25 mouse cellular contexts compared by ENCODE assay signal in the genomic region with DNA sequence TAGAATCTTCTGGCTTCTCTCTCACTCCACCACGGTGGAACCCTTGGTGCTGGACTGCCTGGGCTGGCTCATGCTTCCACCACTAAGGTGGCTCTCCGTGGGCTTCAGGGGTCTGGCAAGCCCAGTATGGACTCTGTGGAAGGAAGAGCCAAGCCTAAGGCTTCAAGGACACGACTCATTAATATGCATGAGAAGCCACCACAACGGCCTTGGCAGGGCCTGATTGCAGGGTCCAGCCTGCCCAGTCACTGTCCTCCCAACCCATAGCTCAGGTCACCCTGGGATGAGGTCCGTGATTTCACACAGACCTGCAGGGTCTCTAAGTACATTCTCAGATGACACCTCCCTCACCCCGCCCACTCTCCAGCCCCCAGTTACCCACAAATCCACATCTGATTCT. TPM values are rescaled to one million over a fixed set of nuclear protein-coding genes. Genes with fewer than 3 reads are reported as not detected.
A peak's percentile ranks its signal among the peaks of the same experiment; 100 is the strongest.
DNase-seq lines count a peak whose midpoint lies in the region; ATAC-seq and TF ChIP-seq lines count a peak whose summit lies in the region.
"Had no signal": no experiment of that assay in that cellular context is flagged by ENCODE, and none has a peak within 500 bp of the region (broad histone marks: within the 10 kb centered on the region; RNA-seq: fewer than 3 reads in every experiment).

No protein-coding gene starts in this region.

- no peak overlapping the region for H3K4me3 ChIP-seq in cerebellum, adult 2 months (replicated peaks; ENCODE audit: insufficient read depth, low read depth, low read length)
- no peak overlapping the region for H3K4me3 ChIP-seq in midbrain, embryonic 14.5 days (replicated peaks; ENCODE audit: low read depth, low read length)
- no peak overlapping the region for H3K4me3 ChIP-seq in midbrain, embryonic 15.5 days
- H3K4me3 ChIP-seq: embryonic facial prominence, embryonic 12.5 days; embryonic facial prominence, embryonic 15.5 days; gastrocnemius, adult 2 months had no signal

- DNase-seq in adrenal gland, adult 2 months: peak; percentile 54
- DNase-seq in adrenal gland, postnatal 10 days: no peak
- no peak for DNase-seq in cerebellum, adult 2 months
- DNase-seq in cerebellum, postnatal 10 days: no peak
- DNase-seq in midbrain, embryonic 14.5 days: no peak
- DNase-seq in retina, embryonic 14.5 days (ENCODE audit: low spot score): no peak
- DNase-seq: B cell, adult 2 months; cerebellum, adult 11-12 months; cerebellum, adult 9-10 months; forebrain, postnatal 0 days; gastrocnemius, adult 2 months; gastrocnemius, postnatal 14 days; heart, adult 11 months had no signal

- peaks cover 70% of the 10 kb centered on the region for H3K4me1 ChIP-seq in cerebellum, adult 2 months (ENCODE audit: control insufficient read depth, insufficient read depth, low read length)
- 0 out of 2 replicates have a peak, but pooled peaks cover 6% of the 10 kb centered on the region for H3K4me1 ChIP-seq in midbrain, embryonic 14.5 days (ENCODE audit: control insufficient read depth, insufficient read depth, low read length)
- peaks cover 17% of the 10 kb centered on the region for H3K4me1 ChIP-seq in midbrain, embryonic 15.5 days

- no peak for TF ChIP-seq CTCF in cerebellum, adult 2 months (IDR thresholded peaks at IDR 0.05; ENCODE audit: borderline replicate concordance, insufficient read depth, low read depth, low read length)

- 33% methylated on average over 6 of the region's 6 CpGs for WGBS in cerebellum, adult 2 months
- 51% methylated on average over 6 of the region's 6 CpGs for WGBS in midbrain, embryonic 14.5 days
- WGBS in midbrain, embryonic 15.5 days: 56% methylated on average over 6 of the region's 6 CpGs

- ATAC-seq in midbrain, embryonic 14.5 days (ENCODE audit: low FRiP score, low TSS enrichment): no peak
- no peak for ATAC-seq in midbrain, embryonic 15.5 days (replicated peaks)
- ATAC-seq: forebrain, embryonic 14.5 days; forebrain, postnatal 0 days; hindbrain, postnatal 0 days; inflammation-experienced regulatory T-cells, adult 6 months; intestine, embryonic 16.5 days; Patski had no signal

- H3K9ac ChIP-seq in midbrain, embryonic 14.5 days (replicated peaks; ENCODE audit: low read length): 0 out of 2 replicates have a peak overlapping the region, but pooled peaks have one; percentile 20
- H3K9ac ChIP-seq in midbrain, embryonic 15.5 days: no peak overlapping the region
- H3K9ac ChIP-seq: embryonic facial prominence, embryonic 12.5 days; embryonic facial prominence, embryonic 15.5 days; forebrain, postnatal 0 days had no signal

- no peaks in the 10 kb centered on the region for H3K27me3 ChIP-seq in cerebellum, adult 2 months (ENCODE audit: control insufficient read depth, insufficient read depth, low read length)
- H3K27me3 ChIP-seq in midbrain, embryonic 14.5 days (ENCODE audit: control insufficient read depth, insufficient read depth, low read length): peaks cover 38% of the 10 kb centered on the region
- H3K27me3 ChIP-seq in midbrain, embryonic 15.5 days (replicated peaks): peaks cover 38% of the 10 kb centered on the region

- peak overlapping the region; percentile 29 for H3K27ac ChIP-seq in cerebellum, adult 2 months (ENCODE audit: insufficient read depth, low read length)
- H3K27ac ChIP-seq in midbrain, embryonic 14.5 days (replicated peaks; ENCODE audit: low read depth, low read length): no peak overlapping the region
- no peak overlapping the region for H3K27ac ChIP-seq in midbrain, embryonic 15.5 days
- H3K27ac ChIP-seq: embryonic facial prominence, embryonic 12.5 days; embryonic facial prominence, embryonic 15.5 days; hindbrain, embryonic 14.5 days; hindbrain, postnatal 0 days had no signal

- no peak overlapping the region for H3K4me2 ChIP-seq in midbrain, embryonic 14.5 days (ENCODE audit: low read length)
- H3K4me2 ChIP-seq in midbrain, embryonic 15.5 days: no peak overlapping the region
- H3K4me2 ChIP-seq: embryonic facial prominence, embryonic 12.5 days; embryonic facial prominence, embryonic 15.5 days; heart, embryonic 11.5 days; hindbrain, embryonic 14.5 days had no signal

- no peaks in the 10 kb centered on the region for H3K9me3 ChIP-seq in midbrain, embryonic 14.5 days (ENCODE audit: control insufficient read depth, low read length)
- no peaks in the 10 kb centered on the region for H3K9me3 ChIP-seq in midbrain, embryonic 15.5 days
- H3K9me3 ChIP-seq: embryonic facial prominence, embryonic 15.5 days had no signal

- no peaks in the 10 kb centered on the region for H3K36me3 ChIP-seq in midbrain, embryonic 14.5 days (ENCODE audit: control insufficient read depth, insufficient read depth, low read length)
- H3K36me3 ChIP-seq in midbrain, embryonic 15.5 days (replicated peaks): no peaks in the 10 kb centered on the region
- H3K36me3 ChIP-seq: embryonic facial prominence, embryonic 12.5 days; embryonic facial prominence, embryonic 15.5 days; G1E had no signal

- no peak for TF ChIP-seq POLR2A in cerebellum, adult 2 months (IDR thresholded peaks at IDR 0.05; ENCODE audit: borderline replicate concordance, insufficient read depth, low read length)

RNA-seq across cellular contexts. Expression of gene Lingo3, which starts 4.0 kb away (rescaled TPM):
- 10 to 100 TPM in 1 of 2 experiments, 1 to 10 TPM in 1; 8.5 to 16.7 TPM for total RNA-seq in adrenal gland, adult 2 months (2021)
- 13.8 and 18.7 TPM in 2 replicates for polyA plus RNA-seq in adrenal gland, adult 2 months (2012; rRNA removed)
- total RNA-seq in adrenal gland, postnatal 10 days (2021): 1 to 10 TPM in 1 of 2 experiments, under 1 TPM in 1; 0.99 to 1.5 TPM
- 54.4 and 69.1 TPM in 2 replicates for polyA plus RNA-seq in cerebellum, adult 2 months (2012; rRNA removed)
- polyA plus RNA-seq in midbrain, embryonic 14.5 days (2014; fragmentation: Nextera tagmentation; extraction: Ambion mirVana): 6.2 and 7.3 TPM in 2 replicates
- polyA plus RNA-seq in midbrain, embryonic 15.5 days (2015; fragmentation: Nextera tagmentation; extraction: Ambion mirVana): 10.4 and 11.7 TPM in 2 replicates
- polyA plus RNA-seq: G1E; heart, embryonic 11.5 days; inflammation-experienced regulatory T-cells, adult 6 months had no signal

RNA-seq across cellular contexts. Expression of gene Oaz1, which starts 13.4 kb away (rescaled TPM):
- total RNA-seq in adrenal gland, adult 2 months (2021): 100 to 1,000 TPM; 780 to 923 TPM
- polyA plus RNA-seq in adrenal gland, adult 2 months (2012; rRNA removed): 1,168 and 1,414 TPM in 2 replicates
- total RNA-seq in adrenal gland, postnatal 10 days (2021): 100 to 1,000 TPM; 700 to 820 TPM
- polyA plus RNA-seq in cerebellum, adult 2 months (2012; rRNA removed): 776 and 779 TPM in 2 replicates
- 1,218 and 1,334 TPM in 2 replicates for polyA plus RNA-seq in midbrain, embryonic 14.5 days (2014; fragmentation: Nextera tagmentation; extraction: Ambion mirVana)
- polyA plus RNA-seq in midbrain, embryonic 15.5 days (2015; fragmentation: Nextera tagmentation; extraction: Ambion mirVana): 1,243 and 1,388 TPM in 2 replicates

RNA-seq across cellular contexts. Expression of gene Lsm7, which starts 15.2 kb away (rescaled TPM):
- 10 to 100 TPM; 22.3 to 36.2 TPM for total RNA-seq in adrenal gland, adult 2 months (2021)
- 91.9 and 107 TPM in 2 replicates for polyA plus RNA-seq in adrenal gland, adult 2 months (2012; rRNA removed)
- 10 to 100 TPM; 35.3 to 37.8 TPM for total RNA-seq in adrenal gland, postnatal 10 days (2021)
- 213 and 215 TPM in 2 replicates for polyA plus RNA-seq in cerebellum, adult 2 months (2012; rRNA removed)
- polyA plus RNA-seq in midbrain, embryonic 14.5 days (2014; fragmentation: Nextera tagmentation; extraction: Ambion mirVana): 256 and 328 TPM in 2 replicates
- polyA plus RNA-seq in midbrain, embryonic 15.5 days (2015; fragmentation: Nextera tagmentation; extraction: Ambion mirVana): 214 and 222 TPM in 2 replicates

RNA-seq across cellular contexts. Expression of gene Sppl2b, which starts 15.2 kb away (rescaled TPM):
- 10 to 100 TPM; 28.5 to 35.2 TPM for total RNA-seq in adrenal gland, adult 2 months (2021)
- 114 and 116 TPM in 2 replicates for polyA plus RNA-seq in adrenal gland, adult 2 months (2012; rRNA removed)
- total RNA-seq in adrenal gland, postnatal 10 days (2021): 10 to 100 TPM; 25.3 to 39.8 TPM
- 123 and 132 TPM in 2 replicates for polyA plus RNA-seq in cerebellum, adult 2 months (2012; rRNA removed)
- 60.5 and 62.7 TPM in 2 replicates for polyA plus RNA-seq in midbrain, embryonic 14.5 days (2014; fragmentation: Nextera tagmentation; extraction: Ambion mirVana)
- polyA plus RNA-seq in midbrain, embryonic 15.5 days (2015; fragmentation: Nextera tagmentation; extraction: Ambion mirVana): 85.5 and 89.5 TPM in 2 replicates

RNA-seq across cellular contexts. Expression of gene Jsrp1, which starts 26.6 kb away (rescaled TPM):
- total RNA-seq in adrenal gland, adult 2 months (2021): 10 to 100 TPM in 1 of 2 experiments, 1 to 10 TPM in 1; 2.3 to 18.5 TPM
- 4.2 and 4.9 TPM in 2 replicates for polyA plus RNA-seq in adrenal gland, adult 2 months (2012; rRNA removed)
- total RNA-seq in adrenal gland, postnatal 10 days (2021): 10 to 100 TPM in 1 of 2 experiments, 1 to 10 TPM in 1; 9.8 to 24.0 TPM
- 0.27 and 0.38 TPM in 2 replicates for polyA plus RNA-seq in cerebellum, adult 2 months (2012; rRNA removed)
- polyA plus RNA-seq in midbrain, embryonic 14.5 days (2014; fragmentation: Nextera tagmentation; extraction: Ambion mirVana): 0.23 and 0.30 TPM in 2 replicates
- 0.59 and 1.0 TPM in 2 replicates for polyA plus RNA-seq in midbrain, embryonic 15.5 days (2015; fragmentation: Nextera tagmentation; extraction: Ambion mirVana)
- total RNA-seq: common myeloid progenitor, adult 5-6 weeks; G1E; hindbrain, postnatal 0 days had no signal
- polyA plus RNA-seq: inflammation-experienced regulatory T-cells, adult 6 months; Patski had no signal
